Mouse (Mus musculus): ENCODE measurements around the gene Prss8. TPM values are rescaled to one million over a fixed set of nuclear protein-coding genes. Genes with fewer than 3 reads are reported as not detected.

Gene Prss8
- polyA plus RNA-seq (2017; shearing (Covaris generic)): not detected

DNA sequence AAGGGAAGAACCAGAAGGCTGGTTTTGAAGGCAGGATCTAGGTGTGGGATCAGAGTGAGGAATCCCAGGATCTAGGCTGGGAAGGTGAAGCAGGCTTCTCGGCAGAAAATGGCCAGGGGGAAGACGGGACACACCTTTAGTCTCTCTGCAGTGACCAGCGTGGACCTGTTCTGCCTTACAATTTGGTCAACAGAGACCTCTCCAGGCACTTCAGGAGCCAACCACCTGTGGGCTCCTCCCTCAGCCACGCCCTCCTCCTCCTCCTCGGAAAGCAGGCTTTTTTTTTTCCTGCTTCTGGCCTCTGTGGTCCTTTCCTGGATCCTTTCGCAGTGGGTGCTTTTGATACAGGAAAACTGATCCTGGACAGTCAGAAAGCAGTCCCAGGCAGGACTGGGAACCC, at the start of gene Prss8:
Gene Prss8, minus strand, starts transcription at position 182 of the 400 bp plus-strand sequence.

DNA sequence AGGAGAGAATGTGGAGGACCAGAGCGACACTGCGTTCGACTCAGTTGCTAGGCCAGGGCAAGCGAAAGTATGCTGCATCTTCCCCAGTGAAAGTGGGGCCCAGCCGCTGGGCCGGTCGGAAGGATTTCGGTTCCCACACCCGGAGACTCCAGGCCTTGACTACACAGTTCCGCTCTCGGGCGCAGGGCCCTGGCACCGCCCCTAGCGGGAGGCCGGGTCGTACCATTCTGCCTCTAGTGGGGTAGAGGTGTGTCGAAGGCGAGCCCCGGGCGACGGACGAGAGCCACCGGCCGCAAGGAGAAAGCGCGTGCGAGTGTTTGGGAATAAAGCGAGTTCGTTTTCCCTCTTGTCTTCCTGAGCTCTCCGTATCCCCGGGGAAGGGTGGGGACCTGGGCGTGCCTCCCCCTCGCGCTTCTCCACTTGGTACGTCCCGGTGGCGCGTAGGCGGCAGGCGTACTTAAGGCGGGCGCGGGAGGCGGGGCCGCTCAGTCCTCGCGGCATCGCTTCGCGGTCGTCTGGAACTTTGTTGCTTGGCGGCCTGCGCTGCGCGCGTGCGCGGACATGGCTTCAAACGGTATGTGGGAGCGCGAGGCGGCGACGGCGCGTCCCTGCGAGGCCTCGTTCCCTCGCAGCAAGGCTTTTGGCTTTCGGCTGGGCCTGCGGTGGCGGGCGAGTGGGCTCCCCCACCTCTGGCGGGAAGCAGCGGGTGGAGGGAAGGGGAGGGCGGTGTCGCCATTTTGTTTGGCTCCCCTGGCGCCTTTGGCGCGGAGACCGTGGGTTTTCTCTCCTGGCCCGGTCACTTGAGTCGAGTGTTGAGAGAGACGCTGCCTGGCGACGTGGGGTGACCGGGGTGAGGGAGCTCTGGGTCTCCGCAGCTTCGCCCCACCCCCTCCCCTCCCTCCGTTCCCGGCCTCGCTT, 37.4 kb upstream of the Prss8 start, which contains the start of gene Fus:
Gene Fus, plus strand, starts transcription at position 454 of the 918 bp plus-strand sequence.

DNA sequence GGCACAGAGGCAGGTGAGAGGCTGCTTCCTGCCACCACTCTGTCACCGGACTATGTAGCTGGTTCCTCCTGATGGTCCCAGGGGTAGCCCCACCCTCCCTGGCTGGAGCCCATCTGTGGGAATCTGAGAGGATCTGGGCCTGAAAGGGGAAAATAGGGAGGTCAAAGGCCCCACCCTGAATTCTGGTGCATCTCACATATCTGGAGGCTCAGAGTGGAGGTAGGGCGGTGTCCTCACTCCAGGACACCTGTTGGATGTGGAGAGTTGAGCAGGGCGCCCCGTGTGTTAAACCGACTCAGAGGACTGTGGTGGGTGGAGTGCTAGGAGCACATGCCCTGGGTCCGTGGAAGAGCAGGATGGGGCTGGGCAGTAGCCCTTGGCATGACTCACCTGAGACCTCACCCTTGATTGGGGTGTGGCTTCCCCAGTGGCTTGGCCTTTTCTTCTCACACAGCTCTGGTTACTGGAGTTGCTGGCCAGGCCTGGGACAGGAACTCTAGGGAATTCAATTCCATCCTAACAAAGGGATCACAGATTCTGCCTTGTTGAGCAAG, 16.6 kb upstream of the Prss8 start, which contains the start of gene Prss36:
Gene Prss36, minus strand, starts transcription at position 256 of the 554 bp plus-strand sequence.

DNA sequence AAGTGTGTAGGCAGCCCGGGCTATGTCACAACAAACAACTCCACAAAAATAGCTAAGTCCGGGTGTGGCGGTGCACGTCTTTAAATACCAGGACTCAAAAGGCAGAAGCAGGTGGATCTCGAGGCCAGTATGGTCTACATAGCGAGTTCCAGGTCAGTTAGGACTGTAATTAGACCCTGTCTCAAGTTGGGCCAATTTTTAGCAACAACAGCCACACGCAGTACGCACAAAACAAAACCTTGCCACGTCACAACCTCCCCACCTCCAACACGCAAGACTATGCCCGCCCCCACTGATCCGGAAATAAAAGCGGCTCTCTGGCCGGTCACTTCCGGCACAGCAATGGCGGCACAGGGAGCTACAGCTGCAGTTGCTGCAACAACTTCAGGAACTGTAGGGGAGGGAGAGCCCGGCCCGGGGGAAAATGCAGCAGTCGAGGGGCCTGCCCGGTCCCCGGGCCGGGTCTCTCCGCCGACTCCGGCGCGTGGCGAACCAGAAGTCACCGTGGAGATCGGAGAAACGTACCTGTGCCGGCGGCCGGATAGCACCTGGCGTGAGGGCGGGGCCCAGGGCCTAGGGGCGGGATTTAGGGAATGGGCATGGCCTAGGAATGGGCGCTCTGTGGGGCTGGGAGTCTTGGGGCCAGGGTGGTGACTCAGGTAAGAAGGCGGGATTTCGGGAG, 17.6 kb downstream of the Prss8 start, which contains the start of gene Kat8:
Gene Kat8, plus strand, starts transcription at position 327 of the 682 bp plus-strand sequence.

DNA sequence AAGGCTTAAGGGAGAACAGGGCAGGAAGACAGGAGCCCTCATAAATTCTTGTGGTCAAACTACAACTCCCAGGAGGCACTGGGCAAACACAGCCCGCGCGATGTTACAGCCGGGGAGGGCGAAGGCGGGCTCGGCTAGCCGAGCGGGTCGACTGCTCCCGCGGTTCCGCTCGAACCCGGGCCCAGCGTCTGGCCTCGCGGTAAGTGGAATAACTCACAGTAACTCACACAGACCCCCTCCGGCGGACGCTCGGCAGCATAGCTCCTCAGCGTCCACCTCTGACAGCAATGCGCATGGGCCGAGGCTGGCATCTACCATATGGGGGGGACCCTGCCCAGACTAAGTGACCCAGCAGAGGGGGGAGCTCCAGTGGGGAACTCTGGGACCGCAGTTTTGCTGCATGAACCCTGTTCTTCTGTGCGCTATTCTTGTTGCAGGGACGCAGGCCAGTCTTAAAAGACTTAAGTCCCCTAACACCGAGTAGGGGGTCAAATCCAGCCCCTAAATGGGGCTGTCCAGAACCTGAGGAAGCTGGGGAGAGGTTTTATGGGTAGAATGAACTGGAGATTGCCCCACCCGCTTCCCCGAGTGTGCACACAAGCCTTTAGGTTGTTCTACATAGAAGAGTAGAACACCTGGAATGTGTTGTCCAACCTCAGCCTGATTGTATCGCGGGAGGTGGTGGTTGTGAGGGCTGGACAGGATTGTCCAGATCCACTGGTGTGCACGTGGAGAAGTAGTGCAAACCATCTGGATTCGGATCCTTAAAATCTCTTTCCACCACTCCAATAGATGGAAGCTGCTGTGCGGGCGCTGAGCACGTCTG, 25.7 kb downstream of the Prss8 start, which contains the start of gene Bckdk:
Gene Bckdk, plus strand, starts transcription at position 112 of the 826 bp plus-strand sequence.

DNA sequence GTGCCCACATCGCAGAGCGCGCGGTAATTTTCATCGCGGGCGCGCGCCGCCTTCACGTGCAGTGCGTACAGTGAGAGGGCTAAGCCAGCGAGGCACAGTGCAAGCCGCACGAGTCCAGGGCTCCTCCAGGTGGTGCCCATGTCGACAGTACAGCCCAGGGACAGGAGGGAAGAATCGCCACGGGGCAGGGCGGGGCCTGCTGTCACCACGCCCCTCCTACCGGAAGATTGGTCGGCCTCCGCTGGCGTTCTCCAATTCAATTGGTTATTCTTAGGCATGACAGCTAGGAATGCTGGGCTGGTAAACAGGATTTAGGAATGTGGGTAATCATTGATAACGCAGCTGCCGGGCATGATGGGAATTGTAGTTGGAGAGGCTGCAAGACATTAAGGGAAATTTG, 34.5 kb downstream of the Prss8 start, which contains the start of the genes Gm21974 and Vkorc1:
Gene Gm21974, minus strand, starts transcription at position 13 of the 400 bp plus-strand sequence.
Gene Vkorc1, minus strand, starts transcription at position 176 of the 400 bp plus-strand sequence.

DNA sequence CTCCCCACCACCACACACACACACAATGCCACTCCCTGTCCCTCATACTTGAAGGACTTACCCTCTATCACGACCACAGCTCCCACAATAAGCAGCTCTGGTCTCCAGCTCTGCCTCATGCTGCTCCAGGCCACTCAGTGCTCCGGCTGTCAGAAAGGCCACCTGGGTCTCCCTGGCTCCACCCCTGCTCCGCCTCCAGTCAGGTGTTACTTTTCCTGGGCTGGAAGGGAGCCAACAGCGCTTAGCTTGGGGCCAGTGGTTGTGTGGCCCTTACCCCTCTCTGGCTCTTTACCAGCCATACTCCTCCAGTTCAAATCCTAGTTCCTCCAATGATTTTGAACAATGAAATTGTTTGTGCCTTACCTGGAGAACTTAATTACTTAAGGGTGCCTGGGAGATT, 39.1 kb downstream of the Prss8 start, which contains the start of gene Prss53:
Gene Prss53, minus strand, starts transcription at position 173 of the 400 bp plus-strand sequence.

DNA sequence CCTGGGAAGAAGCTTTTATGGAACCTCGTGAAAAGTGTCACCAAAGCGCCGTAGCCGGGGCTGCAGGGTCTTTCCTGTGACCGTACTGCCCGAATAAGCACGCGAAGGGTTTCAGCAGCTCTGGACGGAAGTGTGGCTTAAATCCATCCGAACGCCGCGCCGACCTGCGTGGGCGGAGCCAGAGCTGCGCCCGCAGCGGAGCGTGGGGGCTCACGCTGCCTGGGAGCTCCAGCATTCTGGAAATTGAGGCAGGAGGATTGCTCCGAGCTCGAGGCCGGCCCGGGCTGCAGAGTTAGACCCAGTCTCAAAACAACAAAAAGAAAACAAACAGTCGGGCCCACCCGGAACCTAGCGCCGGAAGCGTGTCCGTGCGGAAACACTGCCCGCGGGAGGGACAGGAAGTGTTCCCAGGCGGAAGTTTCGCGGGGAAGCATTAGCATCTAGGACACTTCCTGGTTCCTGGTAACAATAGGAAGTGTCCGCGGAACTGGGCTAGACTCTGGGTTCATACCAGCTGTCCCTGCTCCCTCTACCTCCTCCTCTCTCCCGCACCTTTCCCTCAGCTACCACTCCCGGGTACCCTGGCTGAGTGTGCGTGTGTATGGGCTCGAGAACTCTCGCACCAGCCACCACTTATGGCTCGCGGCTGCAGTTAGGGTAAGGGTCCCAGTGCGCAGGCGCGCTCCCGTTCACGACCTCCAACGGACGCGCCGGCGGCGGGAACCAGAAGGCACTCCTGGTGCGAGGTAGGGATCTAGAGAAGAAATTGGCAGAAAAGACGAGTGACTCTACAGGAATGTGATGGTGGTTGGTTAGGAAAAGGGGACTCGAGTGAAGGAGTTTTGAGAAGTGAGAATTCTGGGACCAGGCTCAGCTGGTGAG, 53.2 kb downstream of the Prss8 start, which contains the start of gene Zfp668:
Gene Zfp668, minus strand, starts transcription at position 362 of the 882 bp plus-strand sequence.

DNA sequence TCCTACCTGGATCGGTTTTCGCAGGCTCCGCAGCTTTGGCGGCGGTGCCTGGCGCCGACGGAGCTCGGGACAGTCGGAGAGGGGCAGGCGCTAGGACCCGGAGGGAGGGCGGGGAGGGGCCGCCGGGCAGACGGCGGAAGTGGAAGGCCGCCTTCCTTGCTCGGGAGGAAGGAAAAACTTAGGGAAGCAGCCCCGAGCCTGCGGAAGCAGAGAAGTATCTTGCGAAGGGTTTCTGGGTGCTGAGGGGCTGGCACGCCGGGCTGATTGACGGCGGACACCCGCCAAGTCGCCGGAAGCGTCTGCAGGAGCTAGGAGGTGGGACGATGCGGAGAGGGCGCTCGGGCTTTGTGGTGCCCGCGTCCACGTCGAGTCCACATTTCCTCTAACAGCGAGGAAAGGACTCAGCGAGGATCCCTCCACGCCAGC, 53.9 kb downstream of the Prss8 start, which contains the start of gene Zfp646:
Gene Zfp646, plus strand, starts transcription at position 181 of the 426 bp plus-strand sequence.

Other genes with a start within 250 kb of the Prss8 start
- gene Bcl7c, start 221.2 kb downstream of the Prss8 start, polyA plus RNA-seq (2017; shearing (Covaris generic)): 20.6 TPM
- gene Ctf1, start 217.4 kb downstream of the Prss8 start, polyA plus RNA-seq (2017; shearing (Covaris generic)): not detected
- gene Ctf2, start 197.9 kb downstream of the Prss8 start, polyA plus RNA-seq (2017; shearing (Covaris generic)): not detected
- 0.89 TPM for gene Fbxl19, start 185.6 kb downstream of the Prss8 start, polyA plus RNA-seq (2017; shearing (Covaris generic))
- 32.8 TPM for gene Orai3, start 160.3 kb downstream of the Prss8 start, polyA plus RNA-seq (2017; shearing (Covaris generic))
- gene Setd1a, start 153.4 kb downstream of the Prss8 start, polyA plus RNA-seq (2017; shearing (Covaris generic)): 1.5 TPM
- not detected for gene Gm49388, start 144.5 kb downstream of the Prss8 start, polyA plus RNA-seq (2017; shearing (Covaris generic))
- gene Hsd3b7, start 129.5 kb downstream of the Prss8 start, polyA plus RNA-seq (2017; shearing (Covaris generic)): 4.9 TPM
- gene Stx4a, start 105.8 kb downstream of the Prss8 start, polyA plus RNA-seq (2017; shearing (Covaris generic)): 168 TPM
- not detected for gene Stx1b, start 105.6 kb downstream of the Prss8 start, polyA plus RNA-seq (2017; shearing (Covaris generic))
- gene Zfp646, start 53.9 kb downstream of the Prss8 start, polyA plus RNA-seq (2017; shearing (Covaris generic)): 65.1 TPM
- gene Zfp668, start 53.3 kb downstream of the Prss8 start, polyA plus RNA-seq (2017; shearing (Covaris generic)): 21.6 TPM
- 0.81 TPM for gene Prss53, start 39.1 kb downstream of the Prss8 start, polyA plus RNA-seq (2017; shearing (Covaris generic))
- not detected for gene Gm21974, start 34.6 kb downstream of the Prss8 start, polyA plus RNA-seq (2017; shearing (Covaris generic))
- gene Vkorc1, start 34.5 kb downstream of the Prss8 start, polyA plus RNA-seq (2017; shearing (Covaris generic)): 54.2 TPM
- gene Bckdk, start 26.0 kb downstream of the Prss8 start, polyA plus RNA-seq (2017; shearing (Covaris generic)): 52.5 TPM
- 51.7 TPM for gene Kat8, start 17.6 kb downstream of the Prss8 start, polyA plus RNA-seq (2017; shearing (Covaris generic))
- gene Prss36, start 16.6 kb upstream of the Prss8 start, polyA plus RNA-seq (2017; shearing (Covaris generic)): 5.0 TPM
- gene Fus, start 37.4 kb upstream of the Prss8 start, polyA plus RNA-seq (2017; shearing (Covaris generic)): 135 TPM
- gene Pycard, start 63.8 kb upstream of the Prss8 start, polyA plus RNA-seq (2017; shearing (Covaris generic)): 339 TPM
- gene Trim72, start 73.8 kb upstream of the Prss8 start, polyA plus RNA-seq (2017; shearing (Covaris generic)): not detected
- 1.3 TPM for gene Itgam, start 132.5 kb upstream of the Prss8 start, polyA plus RNA-seq (2017; shearing (Covaris generic))
- not detected for gene Gm49368, start 132.6 kb upstream of the Prss8 start, polyA plus RNA-seq (2017; shearing (Covaris generic))
- gene Itgax, start 199.4 kb upstream of the Prss8 start, polyA plus RNA-seq (2017; shearing (Covaris generic)): 0.87 TPM
- 2.4 TPM for gene Itgad, start 224.3 kb upstream of the Prss8 start, polyA plus RNA-seq (2017; shearing (Covaris generic))

All from activated CD4-positive, CD25-positive, alpha-beta regulatory T cell, adult 9 weeks (primary cell).